Mouse (Mus musculus) ES-E14 (cell line): Measurements from ENCODE around the gene Dynlt1b. TPM values are rescaled to one million over a fixed set of nuclear protein-coding genes. Genes with fewer than 3 reads are reported as not detected.
"Not testable (repeated sequence)": the region's sequence is repeated elsewhere in the genome, so short reads cannot be mapped to it uniquely, and the experiment has no call there.

Source experiments
- DNase-seq: peaks from one replicate; pipeline ENCODE4 v3.0.0-alpha.2; 2013; ENCODE audit warnings: low read depth, low spot score
- H3K27ac ChIP-seq: 2 replicates; pipeline ENCODE4 v1.5.1; 2012; ENCODE audit warnings: low read depth, mild to moderate bottlenecking, low read length, moderate library complexity, mixed read lengths; ENCODE audit not compliant: poor library complexity, insufficient read depth, severe bottlenecking
- H3K36me3 ChIP-seq: 2 replicates; pipeline ENCODE4 v1.6.1; 2012; ENCODE audit warnings: mild to moderate bottlenecking, low read length, moderate library complexity, mixed read lengths; ENCODE audit not compliant: control insufficient read depth, poor library complexity, insufficient read depth, severe bottlenecking
- H3K4me1 ChIP-seq, 2 experiments: fragments of 150-350 bp in 1 of 2; sonication (generic) in 1 of 2; 2 replicates each; pipeline ENCODE4 v1.6.1; 2012; ENCODE audit warnings: low read length in 2 of 2, mild to moderate bottlenecking in 1 of 2, mixed read lengths in 1 of 2; ENCODE audit not compliant: control insufficient read depth in 2 of 2, insufficient read depth in 2 of 2, poor library complexity in 1 of 2
- H3K4me3 ChIP-seq, 2 experiments: fragments of 150-350 bp in 1 of 2; sonication (generic) in 1 of 2; 2 replicates each; pipeline ENCODE4 v1.5.1; 2012; ENCODE audit warnings: low read length in 2 of 2, low read depth in 1 of 2, mild to moderate bottlenecking in 1 of 2, mixed read lengths in 1 of 2; ENCODE audit not compliant: insufficient read depth in 1 of 2, poor library complexity in 1 of 2, severe bottlenecking in 1 of 2
- H3K9ac ChIP-seq: 2 replicates; pipeline ENCODE4 v1.6.1; 2012; ENCODE audit warnings: low read depth, mild to moderate bottlenecking, low read length, mixed read lengths; ENCODE audit not compliant: poor library complexity, insufficient read depth, severe bottlenecking
- H3K9me3 ChIP-seq: fragments of 150-350 bp; sonication (generic); 2 replicates; pipeline ENCODE4 v1.6.1; 2012; ENCODE audit warnings: low read depth, mild to moderate bottlenecking, low read length; ENCODE audit not compliant: control insufficient read depth, insufficient read depth
- in situ Hi-C, 2 experiments: fragments of 600-800 bp; cut with MboI; formaldehyde crosslinking; loops; one replicate each; pipeline ENCODE4 v1.15.1; 2025; ENCODE audit warnings: low sequenced_read_pairs in 2 of 2, inconsistent platforms in 1 of 2; ENCODE audit not compliant: unreplicated experiment in 2 of 2
- total RNA-seq: library from RNA; depleted of rRNA; stranded (reverse); fragments of 300-350 nt; gene quantifications from 2 replicates; pipeline ENCODE4 v1.2.3, GENCODE M21; 2012

Gene Dynlt1b
- total RNA-seq, 1 experiment: 557 TPM

DNA sequence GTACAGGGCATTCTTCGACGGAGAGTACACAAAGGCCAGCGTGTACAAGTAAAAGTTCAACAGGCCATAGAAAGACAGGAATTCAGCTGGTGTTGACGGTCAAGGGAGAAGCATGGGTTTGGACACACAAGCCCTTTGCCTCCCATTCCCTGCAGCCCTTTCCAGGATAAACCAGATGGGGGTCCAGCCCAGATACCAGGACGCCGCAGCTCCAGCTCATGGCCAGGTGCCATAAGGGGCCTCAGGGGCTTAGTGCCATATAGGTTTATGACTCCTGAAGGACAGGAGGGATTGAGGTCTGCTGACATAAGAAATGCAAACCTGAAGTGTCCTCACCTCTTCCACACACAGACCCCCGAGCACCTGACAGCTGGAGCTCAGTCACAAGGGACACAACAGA lies 12.6 kb downstream of the Dynlt1b start:
- H3K4me1 ChIP-seq, H3K4me3 ChIP-seq, DNase-seq, H3K9me3 ChIP-seq, in situ Hi-C loops, H3K36me3 ChIP-seq, H3K27ac ChIP-seq, H3K9ac ChIP-seq: not testable (repeated sequence)

DNA sequence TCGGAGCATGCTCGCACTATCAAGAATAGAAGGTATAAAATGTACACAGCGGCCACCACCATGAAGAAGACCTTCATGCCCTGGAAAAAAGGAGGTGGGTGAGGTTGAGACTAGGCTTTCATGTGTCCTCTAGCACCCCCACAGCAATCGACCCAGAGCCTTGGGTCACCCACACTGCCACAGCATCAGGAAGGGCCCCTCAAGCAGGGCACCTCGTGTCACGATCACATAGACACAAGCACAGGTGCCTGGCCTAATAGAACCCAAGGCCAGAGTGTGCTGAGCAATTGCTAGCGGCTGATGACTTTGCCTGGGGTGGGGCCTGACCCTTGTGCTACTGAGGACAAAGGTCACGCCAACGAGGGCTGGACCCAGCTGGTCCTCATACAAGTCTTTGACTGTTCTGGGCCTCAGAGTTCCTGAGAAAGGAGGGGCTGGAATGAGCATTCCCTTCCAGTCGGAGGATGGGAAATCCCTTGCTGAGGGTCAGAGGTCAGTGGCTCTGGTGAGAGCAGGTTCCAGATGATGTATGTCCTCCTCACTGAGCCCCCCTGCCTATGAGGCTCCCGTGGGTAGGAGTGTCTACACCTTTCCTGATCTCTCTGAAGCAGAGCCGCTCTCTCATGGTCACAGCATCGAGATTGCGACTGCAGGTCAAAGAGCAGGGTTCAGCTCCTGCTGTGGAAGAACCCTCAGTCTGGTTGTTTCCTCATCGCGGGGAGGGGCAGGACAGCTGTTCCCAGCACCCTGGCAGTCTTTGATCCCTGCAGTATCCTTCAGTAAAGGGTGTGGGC lies 16.1 kb downstream of the Dynlt1b start:
- H3K27ac ChIP-seq, H3K4me1 ChIP-seq, H3K9me3 ChIP-seq, DNase-seq, H3K36me3 ChIP-seq, H3K4me3 ChIP-seq, in situ Hi-C loops, H3K9ac ChIP-seq: not testable (repeated sequence)

- H3K9me3 ChIP-seq, H3K27ac ChIP-seq, in situ Hi-C loops, H3K4me3 ChIP-seq, H3K9ac ChIP-seq, H3K4me1 ChIP-seq, DNase-seq, H3K36me3 ChIP-seq: not testable (repeated sequence)
These were observed 18.4 kb downstream of the Dynlt1b start for GRCm38 (mm10) chr17:6448293-6448692.

DNA sequence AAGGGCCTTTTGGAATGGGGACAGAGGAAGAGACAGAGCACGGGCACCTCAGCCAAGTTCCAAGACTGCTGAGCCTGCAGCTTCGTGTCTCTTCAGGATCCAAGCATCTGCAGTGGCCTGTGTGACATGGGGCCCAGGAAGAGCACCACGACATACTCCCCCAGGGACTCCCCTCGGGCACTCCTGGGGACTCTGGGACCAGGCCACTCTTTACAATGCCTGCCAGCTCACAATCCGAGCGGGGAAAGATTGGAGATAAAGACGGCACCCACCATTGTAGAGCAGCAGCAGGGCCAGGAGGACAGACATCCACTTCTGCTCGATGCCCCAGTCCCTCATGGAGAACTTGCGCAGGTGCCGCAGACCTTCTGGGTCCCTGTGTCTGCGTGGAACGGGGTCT lies 19.3 kb downstream of the Dynlt1b start:
- H3K27ac ChIP-seq, H3K4me1 ChIP-seq, H3K9ac ChIP-seq, in situ Hi-C loops, H3K36me3 ChIP-seq, H3K4me3 ChIP-seq, H3K9me3 ChIP-seq, DNase-seq: not testable (repeated sequence)

DNA sequence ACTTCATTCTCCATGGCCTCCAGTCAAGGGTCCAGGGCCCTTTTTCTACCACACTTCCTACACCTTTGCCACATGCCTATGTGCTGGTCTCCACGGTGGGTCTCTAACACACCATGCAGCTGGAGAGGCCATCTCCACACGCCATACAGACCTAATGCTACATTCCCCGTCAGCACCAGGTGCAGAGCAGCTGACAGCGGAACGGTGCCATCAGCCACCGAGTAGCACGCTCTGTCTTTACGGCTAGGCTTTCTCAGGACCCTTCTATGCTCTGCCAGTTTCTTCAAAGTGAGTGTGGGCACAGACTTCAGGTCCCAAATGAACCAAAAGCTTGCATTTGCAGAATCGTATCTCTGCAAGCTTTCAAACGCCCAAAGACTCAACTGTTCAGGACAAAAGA lies 21.3 kb downstream of the Dynlt1b start:
- H3K9ac ChIP-seq, in situ Hi-C loops, DNase-seq: not testable (repeated sequence)

GRCm38 (mm10) chr17:6452689-6453088 lies 22.8 kb downstream of the Dynlt1b start:
- H3K4me1 ChIP-seq, H3K27ac ChIP-seq, H3K9me3 ChIP-seq, DNase-seq, in situ Hi-C loops, H3K4me3 ChIP-seq, H3K9ac ChIP-seq: not testable (repeated sequence)
- peaks cover 13% of the 10 kb centered on the region for H3K36me3 ChIP-seq

More for the DNA sequence above, 21.3 kb downstream of the Dynlt1b start:
- not testable (repeated sequence) for H3K27ac ChIP-seq, H3K4me1 ChIP-seq, H3K9me3 ChIP-seq, H3K36me3 ChIP-seq, H3K4me3 ChIP-seq

DNA sequence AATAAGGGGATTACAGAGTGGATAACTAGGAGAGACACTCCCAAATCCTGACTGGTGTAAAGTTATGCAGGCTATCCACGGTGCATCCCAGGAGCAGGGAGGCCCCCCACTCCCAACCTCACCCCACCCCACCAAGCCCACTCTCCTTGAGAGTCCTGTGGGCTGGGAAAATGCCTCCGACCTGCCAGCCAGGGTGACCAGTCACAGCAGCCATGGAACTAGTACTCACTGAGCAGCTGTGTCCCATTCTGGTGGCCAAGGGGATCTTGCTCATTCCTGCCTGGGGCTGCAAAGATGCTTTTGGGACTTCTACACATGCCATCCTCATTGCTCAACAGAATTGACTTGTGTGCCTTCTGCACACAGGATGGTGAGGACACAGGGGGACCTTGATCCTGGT lies 24.8 kb downstream of the Dynlt1b start:
- H3K9ac ChIP-seq, H3K9me3 ChIP-seq, H3K4me3 ChIP-seq, H3K4me1 ChIP-seq, H3K27ac ChIP-seq, in situ Hi-C loops, DNase-seq: not testable (repeated sequence)
- H3K36me3 ChIP-seq: peaks cover 17% of the 10 kb centered on the region

- in situ Hi-C loops, H3K9me3 ChIP-seq, DNase-seq: not testable (repeated sequence)
These were observed 26.0 kb downstream of the Dynlt1b start for GRCm38 (mm10) chr17:6455883-6456282.

More at GRCm38 (mm10) chr17:6455883-6456282, 26.0 kb downstream of the Dynlt1b start:
- H3K27ac ChIP-seq, H3K9ac ChIP-seq, H3K4me3 ChIP-seq, H3K4me1 ChIP-seq: not testable (repeated sequence)
- peaks cover 17% of the 10 kb centered on the region for H3K36me3 ChIP-seq
